Mouse (Mus musculus): ENCODE measurements at regions not wholly inside any gene's neighbourhood (a gene's known extent, or its start where the extent isn't known, plus 50 kb on each side); places are given as distances from the start of the nearest gene placed in this dataset.
"Not testable (repeated sequence)": the region's sequence is repeated elsewhere in the genome, so short reads cannot be mapped to it uniquely, and the experiment has no call there.

GRCm38 (mm10) chr2:100252006-100252405 lies 1372.5 kb upstream of the Rag2 start:
- DNase-seq (ENCODE audit: low read depth): peak; percentile 4

DNA sequence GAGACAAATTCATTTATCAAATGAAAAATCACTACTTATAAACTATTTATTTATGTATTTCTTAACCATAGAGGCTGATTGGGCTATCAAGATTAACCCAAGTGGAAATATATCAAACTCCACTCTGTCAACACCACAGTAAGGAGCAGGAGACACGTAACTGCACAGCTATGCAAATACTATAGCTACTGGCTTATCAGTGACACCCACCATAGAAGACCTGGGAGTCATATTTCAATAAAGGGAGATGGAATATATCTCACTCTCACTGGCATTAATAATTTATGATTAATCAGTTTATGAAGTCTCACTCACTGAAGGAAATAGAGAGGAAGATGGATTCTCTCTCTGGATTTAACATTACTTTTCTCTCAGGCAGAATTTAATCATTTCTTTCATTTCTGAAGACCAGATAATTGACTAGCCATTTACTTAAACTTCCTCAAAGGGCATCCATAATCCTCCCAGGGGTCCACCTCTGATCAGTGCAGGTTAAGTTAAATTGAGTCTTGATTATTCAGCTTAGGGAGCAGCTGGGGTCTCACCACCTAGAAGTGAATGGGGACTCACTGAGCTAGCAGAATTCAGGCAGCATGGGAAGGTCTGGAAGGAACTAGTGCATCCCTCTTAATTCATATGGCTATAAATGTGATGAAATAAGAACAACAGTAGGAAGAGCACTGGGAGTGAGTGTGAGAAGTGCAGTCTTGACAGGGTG lies 1365.2 kb upstream of the Rag2 start:
- no peak for DNase-seq (ENCODE audit: low read depth)

DNA sequence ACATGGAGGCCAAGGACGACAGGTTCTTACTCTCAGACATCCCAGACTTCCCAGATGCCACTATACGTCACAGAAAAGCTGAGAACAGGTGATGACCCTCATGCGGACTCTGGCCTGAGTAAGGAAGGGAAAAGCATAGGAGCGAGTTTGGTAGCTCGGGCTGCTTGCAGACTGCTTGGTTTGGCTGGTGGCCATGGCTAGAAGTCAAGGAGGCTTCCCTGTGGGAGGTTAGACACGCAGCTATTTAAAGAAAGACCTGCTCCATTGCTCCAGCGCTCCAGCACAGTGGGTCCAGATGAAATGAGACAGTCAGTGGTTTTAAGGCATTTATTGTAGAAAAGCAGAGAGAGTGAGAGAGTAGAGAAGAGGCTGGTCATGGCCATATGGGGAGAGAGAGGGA lies 1318.0 kb upstream of the Rag2 start:
- no peak for DNase-seq (ENCODE audit: low read depth)

GRCm38 (mm10) chr2:100312750-100313275 lies 1311.7 kb upstream of the Rag2 start:
- DNase-seq (ENCODE audit: low read depth): no peak

DNA sequence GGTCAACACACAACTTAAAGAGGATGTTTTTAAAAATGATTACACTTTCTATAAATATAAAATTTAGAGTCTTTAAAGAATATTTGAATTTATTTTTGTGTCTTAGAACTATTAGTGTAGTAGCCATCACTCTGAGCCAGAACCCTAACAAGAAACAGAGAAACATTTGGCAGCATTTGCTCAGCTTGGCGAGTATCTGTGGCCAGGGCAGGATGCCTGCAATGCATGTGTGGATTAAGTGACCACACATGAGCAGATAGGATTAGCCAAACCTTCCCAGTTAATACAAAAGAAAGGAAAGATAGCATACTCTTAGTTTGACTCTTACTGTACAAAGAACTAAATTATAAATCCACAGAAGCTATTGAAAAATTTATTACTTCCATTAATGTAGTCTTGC lies 1304.1 kb upstream of the Rag2 start:
- DNase-seq (ENCODE audit: low read depth): no peak

- DNase-seq (ENCODE audit: low read depth): no peak
These were observed 1283.8 kb upstream of the Rag2 start for GRCm38 (mm10) chr2:100340713-100341112.

GRCm38 (mm10) chr2:100344921-100345425 lies 1279.5 kb upstream of the Rag2 start:
- DNase-seq (ENCODE audit: low read depth): no peak

- not testable (repeated sequence) for DNase-seq (ENCODE audit: low read depth)
These were observed 1258.9 kb upstream of the Rag2 start for GRCm38 (mm10) chr2:100365616-100366015.

DNA sequence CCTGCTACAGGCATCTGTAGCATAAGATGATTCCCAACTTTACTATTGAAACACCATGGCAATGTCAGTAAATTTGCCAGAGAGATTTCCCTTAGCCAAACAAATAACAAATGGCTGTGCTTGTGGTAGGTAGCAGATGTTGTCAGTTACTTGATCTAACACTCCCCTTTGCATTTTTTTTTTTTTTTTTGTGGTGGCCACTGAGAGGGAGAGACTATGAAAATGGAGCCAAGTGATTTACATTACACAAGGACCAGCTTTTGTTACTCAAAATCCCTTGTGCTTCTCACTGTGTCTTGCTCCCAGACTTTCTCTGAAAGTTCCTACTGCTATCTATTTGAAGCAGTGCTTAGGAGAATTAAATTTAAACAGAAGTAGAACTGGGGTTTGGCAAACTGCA lies 1224.7 kb upstream of the Rag2 start:
- DNase-seq (ENCODE audit: low read depth): no peak

DNA sequence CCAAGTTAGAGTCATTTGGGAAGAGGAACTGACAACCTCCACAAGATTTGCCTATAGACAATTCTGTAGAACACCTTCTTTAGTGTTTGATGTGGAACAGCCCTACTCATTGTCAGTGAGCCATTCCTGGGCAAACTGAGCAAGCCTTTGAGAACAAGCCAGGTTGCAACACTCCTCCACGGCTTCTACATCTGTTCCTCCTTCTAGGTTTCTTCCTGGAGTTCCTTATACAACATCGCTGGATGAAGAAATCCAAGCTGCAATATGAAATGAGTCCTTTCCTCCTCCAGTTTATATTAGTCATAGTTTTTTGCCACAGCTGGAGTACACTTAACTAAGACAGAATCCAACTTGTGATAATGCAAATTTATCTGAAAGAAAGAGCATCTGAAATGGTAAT lies 1197.9 kb upstream of the Rag2 start:
- DNase-seq (ENCODE audit: low read depth): no peak

DNA sequence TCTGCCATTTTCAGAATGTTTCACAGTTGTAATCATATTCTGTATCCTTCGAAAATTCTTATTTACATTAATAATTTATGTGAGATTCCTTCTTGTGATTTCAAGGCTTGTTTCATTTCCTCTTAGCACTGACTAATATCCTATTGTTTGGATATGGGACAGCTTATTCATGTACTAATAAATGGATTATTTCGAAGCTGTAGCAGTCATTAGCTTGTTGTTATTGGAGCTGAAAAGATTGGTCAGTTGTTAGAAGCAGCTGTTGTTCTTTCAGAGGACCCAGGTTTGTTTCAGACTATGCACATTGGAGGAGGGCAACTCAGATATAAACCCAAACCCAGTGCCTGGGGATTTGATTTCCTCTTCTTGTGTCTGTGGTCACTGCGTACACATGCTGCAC lies 1189.5 kb upstream of the Rag2 start:
- DNase-seq (ENCODE audit: low read depth): no peak

DNA sequence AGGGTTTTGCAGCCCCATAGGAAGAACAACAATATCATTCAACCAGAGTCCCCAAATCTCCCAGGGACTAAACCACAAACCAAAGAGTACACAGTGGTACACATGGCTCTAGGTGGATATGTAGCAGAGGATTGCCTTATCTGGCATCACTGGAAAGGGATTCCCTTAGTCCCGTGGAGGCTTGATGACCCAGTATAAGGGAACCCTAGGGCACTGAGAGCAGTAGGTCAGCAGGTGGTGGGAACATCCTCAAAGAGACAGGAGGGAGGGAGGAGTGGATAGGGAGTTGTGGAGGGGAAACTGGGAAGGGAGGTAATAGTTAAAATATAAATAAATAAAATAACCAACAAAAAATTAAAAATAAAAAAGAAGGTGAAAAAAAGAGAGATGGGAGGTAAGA lies 1178.7 kb upstream of the Rag2 start:
- DNase-seq (ENCODE audit: low read depth): no peak

GRCm38 (mm10) chr2:100446332-100446731 lies 1178.2 kb upstream of the Rag2 start:
- no peak for DNase-seq (ENCODE audit: low read depth)

GRCm38 (mm10) chr2:100459641-100460040 lies 1164.9 kb upstream of the Rag2 start:
- not testable (repeated sequence) for DNase-seq (ENCODE audit: low read depth)

DNA sequence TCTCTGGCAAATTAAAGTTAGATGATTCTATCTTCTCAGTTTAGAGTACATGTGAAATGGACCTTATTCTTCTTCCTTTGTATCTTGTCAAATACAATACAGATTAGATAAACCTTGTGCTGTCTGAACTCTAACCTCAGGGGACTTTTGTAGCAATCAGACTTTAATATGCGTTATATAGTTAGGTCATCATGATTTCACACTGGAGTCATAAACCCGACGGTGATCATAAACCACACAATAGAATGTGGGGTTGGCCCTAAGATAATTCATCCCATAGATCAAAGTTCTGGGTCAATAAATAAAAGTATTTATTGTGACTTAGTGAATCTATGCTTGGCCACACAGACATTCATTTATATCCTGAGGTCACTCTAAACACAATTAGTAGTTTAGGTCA lies 1138.3 kb upstream of the Rag2 start:
- not testable (repeated sequence) for DNase-seq (ENCODE audit: low read depth)

DNA sequence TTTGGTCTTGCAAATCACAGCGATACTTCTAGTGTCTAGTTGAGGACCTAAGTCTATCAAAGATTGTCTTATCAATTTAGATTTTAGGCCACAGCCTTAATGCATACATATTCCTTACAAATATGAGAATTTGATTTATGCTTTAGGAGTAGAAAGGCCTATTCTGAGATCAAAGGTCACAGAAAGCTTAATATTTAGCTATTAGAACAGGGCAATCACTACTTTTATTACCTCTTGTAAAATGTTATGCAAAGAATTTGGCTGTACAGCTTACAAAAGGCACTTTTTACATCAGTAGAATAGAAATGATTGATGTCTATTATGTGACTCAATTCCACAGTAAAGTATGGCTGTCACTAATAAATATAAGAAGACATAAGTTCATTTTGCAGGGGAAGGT lies 1119.4 kb upstream of the Rag2 start:
- not testable (repeated sequence) for DNase-seq (ENCODE audit: low read depth)
